ENCODE assay signal across 8 mouse cellular contexts in genomic region chr10:80399191-80399972, GRCm38 (mm10). TPM values are rescaled to one million over a fixed set of nuclear protein-coding genes. Genes with fewer than 3 reads are reported as not detected.
DNase-seq lines count a peak whose midpoint lies in the region; ATAC-seq and TF ChIP-seq lines count a peak whose summit lies in the region.

TSS of gene Mbd3 (minus strand) at chr10:80399550.

- peaks cover 80% of the 10 kb centered on the region for H3K36me3 ChIP-seq in G1E (replicated peaks)
- H3K36me3 ChIP-seq in forebrain, embryonic 16.5 days (ENCODE audit: control insufficient read depth, insufficient read depth) = peaks cover 26% of the 10 kb centered on the region
- H3K36me3 ChIP-seq in lung, embryonic 14.5 days (ENCODE audit: insufficient read depth) = peaks cover 64% of the 10 kb centered on the region
- peaks cover 7% of the 10 kb centered on the region; the same call in 1 of the 2 replicates for H3K36me3 ChIP-seq in thymus, adult 2 months (ENCODE audit: control insufficient read depth, insufficient read depth, low read length)

- H3K9me3 ChIP-seq in G1E (replicated peaks) = no peaks in the 10 kb centered on the region
- no peaks in the 10 kb centered on the region for H3K9me3 ChIP-seq in forebrain, embryonic 16.5 days (ENCODE audit: control insufficient read depth, low read length)
- no peaks in the 10 kb centered on the region for H3K9me3 ChIP-seq in lung, embryonic 14.5 days (ENCODE audit: low read depth, low read length)

- peak within 1 kb of the TSS; percentile 89 for H3K9ac ChIP-seq in forebrain, embryonic 16.5 days (replicated peaks; ENCODE audit: low read depth, low read length)
- H3K9ac ChIP-seq in lung, embryonic 14.5 days = peak within 1 kb of the TSS; percentile 96

- peak within 1 kb of the TSS; percentile 75 for H3K4me3 ChIP-seq in G1E (ENCODE audit: low read depth, low read length)
- peak within 1 kb of the TSS; percentile 71 for H3K4me3 ChIP-seq in forebrain, embryonic 16.5 days (replicated peaks; ENCODE audit: low read length)
- peak within 1 kb of the TSS; percentile 89 for H3K4me3 ChIP-seq in layer of hippocampus, adult 2 months
- peak within 1 kb of the TSS; percentile 82 for H3K4me3 ChIP-seq in lung, embryonic 14.5 days (ENCODE audit: low read depth, low read length)
- peak within 1 kb of the TSS; percentile 83 for H3K4me3 ChIP-seq in olfactory bulb, adult 2 months (ENCODE audit: insufficient read depth, low read depth, low read length)
- H3K4me3 ChIP-seq in thymus, adult 2 months (ENCODE audit: control insufficient read depth, insufficient read depth, low read length) = peak within 1 kb of the TSS; percentile 52

- WGBS in forebrain, embryonic 16.5 days = under 1% methylated on average over 81 of the region's 82 CpGs
- WGBS in lung, embryonic 14.5 days = under 1% methylated on average over 74 of the region's 82 CpGs
- WGBS in olfactory bulb, adult 2 months = 1% methylated on average over 79 of the region's 82 CpGs
- under 1% methylated on average over 82 of the region's 82 CpGs for WGBS in thymus, adult 2 months

- peak within 1 kb of the TSS; percentile 96 for H3K4me2 ChIP-seq in forebrain, embryonic 16.5 days (ENCODE audit: low read length)
- peak within 1 kb of the TSS; percentile 73 for H3K4me2 ChIP-seq in lung, embryonic 14.5 days

- ATAC-seq in G1E (ENCODE audit: extremely low read depth, insufficient number of reproducible peaks, low FRiP score, poor library complexity, severe bottlenecking) = peak; percentile 97
- peak; percentile 97 for ATAC-seq in forebrain, embryonic 16.5 days
- peak; percentile 96 for ATAC-seq in lung, embryonic 14.5 days (ENCODE audit: insufficient read depth)

- no peaks in the 10 kb centered on the region for H3K27me3 ChIP-seq in G1E (ENCODE audit: insufficient read depth, low read length)
- H3K27me3 ChIP-seq in forebrain, embryonic 16.5 days (replicated peaks; ENCODE audit: control insufficient read depth, insufficient read depth, low read length) = no peaks in the 10 kb centered on the region
- H3K27me3 ChIP-seq in lung, embryonic 14.5 days (ENCODE audit: insufficient read depth, low read length) = no peaks in the 10 kb centered on the region
- H3K27me3 ChIP-seq in thymus, adult 2 months (ENCODE audit: control insufficient read depth, insufficient read depth, low read length) = no peaks in the 10 kb centered on the region

- intact Hi-C loops in heart, postnatal 36 days (cut with DNase I) = no loop called here

- DNase-seq in G1E (ENCODE audit: low spot score) = peak; percentile 98
- peak; percentile 100 for DNase-seq in cerebellum, adult 18-20 months
- DNase-seq in heart, postnatal 36 days = peak; percentile 99
- peak; percentile 99 to 100 for DNase-seq in layer of hippocampus, adult 2 months (ENCODE audit: low spot score in 2 of 2)
- peak; percentile 99 for DNase-seq in lung, embryonic 14.5 days
- DNase-seq in thymus, adult 2 months = peak; percentile 100

- peak within 1 kb of the TSS; percentile 99 for H3K27ac ChIP-seq in forebrain, embryonic 16.5 days (ENCODE audit: low read length)
- H3K27ac ChIP-seq in layer of hippocampus, adult 2 months = peak within 1 kb of the TSS; percentile 100
- peak within 1 kb of the TSS; percentile 100 for H3K27ac ChIP-seq in lung, embryonic 14.5 days (ENCODE audit: low read depth)
- H3K27ac ChIP-seq in olfactory bulb, adult 2 months (ENCODE audit: insufficient read depth, low read depth, low read length) = peak within 1 kb of the TSS; percentile 98
- peak within 1 kb of the TSS; percentile 83 for H3K27ac ChIP-seq in thymus, adult 2 months (ENCODE audit: control insufficient read depth, insufficient read depth, low read length)

- H3K4me1 ChIP-seq in G1E (ENCODE audit: insufficient read depth, low read depth, low read length) = peaks cover 80% of the 10 kb centered on the region
- peaks cover 23% of the 10 kb centered on the region for H3K4me1 ChIP-seq in forebrain, embryonic 16.5 days (replicated peaks; ENCODE audit: control insufficient read depth, insufficient read depth, low read length)
- H3K4me1 ChIP-seq in lung, embryonic 14.5 days (ENCODE audit: insufficient read depth) = peaks cover 11% of the 10 kb centered on the region; the same call in 1 of the 2 replicates
- H3K4me1 ChIP-seq in olfactory bulb, adult 2 months (ENCODE audit: control insufficient read depth, insufficient read depth, low read length) = peaks cover 26% of the 10 kb centered on the region
- H3K4me1 ChIP-seq in thymus, adult 2 months (replicated peaks; ENCODE audit: control insufficient read depth, insufficient read depth, low read length) = peaks cover 18% of the 10 kb centered on the region

- TF ChIP-seq POLR2A in olfactory bulb, adult 2 months (IDR thresholded peaks at IDR 0.05; ENCODE audit: insufficient read depth, low read depth, low read length) = peak; percentile 91
- TF ChIP-seq POLR2A in thymus, adult 2 months (IDR thresholded peaks at IDR 0.05; ENCODE audit: control insufficient read depth, extremely low read depth, insufficient read depth, low read length, poor library complexity) = peak; percentile 93

- TF ChIP-seq CTCF in G1E (IDR thresholded peaks at IDR 0.05; ENCODE audit: low read depth, low read length) = no peak
- TF ChIP-seq CTCF in layer of hippocampus, adult 2 months (conservative IDR thresholded peaks at IDR 0.05) = no peak
- TF ChIP-seq CTCF in lung, embryonic 14.5 days (IDR thresholded peaks at IDR 0.05; ENCODE audit: low read depth) = no peak
- no peak for TF ChIP-seq CTCF in olfactory bulb, adult 2 months (IDR thresholded peaks at IDR 0.05; ENCODE audit: insufficient read depth, low read depth, low read length)
- TF ChIP-seq CTCF in thymus, adult 2 months (IDR thresholded peaks at IDR 0.05; ENCODE audit: borderline replicate concordance, control insufficient read depth, extremely low read depth, insufficient read depth, low read length, poor library complexity) = 0 out of 2 replicates have a peak, but pooled peaks have one; percentile 60

RNA-seq across cellular contexts. Expression of gene Mbd3, which starts in this region (rescaled TPM):
- 37.3 and 41.7 TPM in 2 replicates for total RNA-seq in G1E (2014; fragmentation: Nextera tagmentation)
- 36.0 and 42.0 TPM in 2 replicates for total RNA-seq in G1E (2017)
- polyA plus RNA-seq in G1E (2012) = 244 and 272 TPM in 2 replicates
- 247 and 256 TPM in 2 replicates for polyA plus RNA-seq in forebrain, embryonic 16.5 days (2015; fragmentation: Nextera tagmentation; extraction: Ambion mirVana)
- 10 to 100 TPM; 82.1 to 82.2 TPM for total RNA-seq in heart, postnatal 36 days (2021)
- 100 to 1,000 TPM; 147 to 149 TPM for total RNA-seq in layer of hippocampus, adult 2 months (2021)
- 224 and 268 TPM in 2 replicates for polyA plus RNA-seq in lung, embryonic 14.5 days (2014; fragmentation: Nextera tagmentation; extraction: Ambion mirVana)
- not detected in 2 replicates for polyA plus RNA-seq in olfactory bulb, adult 2 months (2012; ENCODE audit: insufficient read depth, insufficient read length, low replicate concordance, missing spikeins)
- polyA plus RNA-seq in thymus, adult 2 months (2012; rRNA removed) = 268 and 290 TPM in 2 replicates

Comparison
In these comparisons a context has a peak if more than half of its experiments do, and no peak if none do; other contexts are left out.
1. Peak in every context shown above with its lines: DNase-seq, ATAC-seq, H3K4me3 ChIP-seq and H3K27ac ChIP-seq.